ENCODE assay signal across 12 mouse cellular contexts in the genomic region with DNA sequence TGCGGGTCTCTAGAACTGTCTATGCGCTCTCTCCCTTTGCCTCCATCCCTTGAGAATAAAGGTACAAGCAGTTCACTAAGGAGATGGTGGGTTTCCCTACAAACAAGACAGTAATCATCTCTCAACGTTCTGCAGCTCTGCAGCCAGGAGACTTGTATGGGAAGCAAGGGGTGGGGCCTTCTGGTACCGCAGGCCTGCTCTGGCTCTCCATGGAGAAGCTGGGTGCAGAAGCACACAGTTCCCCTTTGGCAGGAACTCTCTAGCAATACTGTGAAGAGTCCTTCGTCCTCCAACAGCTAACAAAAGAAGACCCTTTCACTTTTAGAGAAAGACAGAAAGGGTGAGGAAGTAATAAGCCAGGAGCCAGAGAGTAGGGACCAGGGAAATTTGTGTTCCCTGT. TPM values are rescaled to one million over a fixed set of nuclear protein-coding genes. Genes with fewer than 3 reads are reported as not detected.
DNase-seq lines count a peak whose midpoint lies in the region; ATAC-seq lines count a peak whose summit lies in the region.
"Had no signal": no experiment of that assay in that cellular context is flagged by ENCODE, and none has a peak within 500 bp of the region (broad histone marks: within the 10 kb centered on the region; RNA-seq: fewer than 3 reads in every experiment).

No protein-coding gene starts in this region.

- ATAC-seq in limb, embryonic 12.5 days (ENCODE audit: insufficient number of reproducible peaks, insufficient read depth, low FRiP score, low TSS enrichment, low read depth), result no peak
- ATAC-seq in liver, embryonic 11.5 days (replicated peaks; ENCODE audit: low FRiP score), result no peak
- no peak for ATAC-seq in stomach, embryonic 15.5 days (ENCODE audit: insufficient read depth, low FRiP score, low read depth)
- ATAC-seq: forebrain, embryonic 16.5 days; Patski had no signal

- no peak overlapping the region for H3K4me2 ChIP-seq in limb, embryonic 12.5 days
- H3K4me2 ChIP-seq in liver, embryonic 11.5 days, result peak overlapping the region; percentile 17; the same call in 1 of the 2 replicates
- H3K4me2 ChIP-seq in stomach, embryonic 15.5 days, result 0 out of 2 replicates have a peak overlapping the region, but pooled peaks have one; percentile 11
- H3K4me2 ChIP-seq: hindbrain, embryonic 14.5 days had no signal

- H3K9ac ChIP-seq in limb, embryonic 12.5 days (replicated peaks), result no peak overlapping the region
- no peak overlapping the region for H3K9ac ChIP-seq in liver, embryonic 11.5 days (ENCODE audit: low read depth, low read length)
- H3K9ac ChIP-seq in stomach, embryonic 15.5 days, result no peak overlapping the region
- H3K9ac ChIP-seq: hindbrain, embryonic 14.5 days had no signal

- H3K27me3 ChIP-seq in limb, embryonic 12.5 days, result no peaks in the 10 kb centered on the region
- no peaks in the 10 kb centered on the region for H3K27me3 ChIP-seq in limb, embryonic 10.5 days (ENCODE audit: low read depth, poor library complexity, severe bottlenecking)
- no peaks in the 10 kb centered on the region for H3K27me3 ChIP-seq in liver, embryonic 11.5 days (replicated peaks; ENCODE audit: control insufficient read depth, insufficient read depth, low read length)
- no peaks in the 10 kb centered on the region for H3K27me3 ChIP-seq in stomach, embryonic 15.5 days (replicated peaks)
- H3K27me3 ChIP-seq: Patski had no signal

- H3K36me3 ChIP-seq in limb, embryonic 12.5 days, result no peaks in the 10 kb centered on the region
- H3K36me3 ChIP-seq in limb, embryonic 10.5 days, result 0 out of 2 replicates have a peak, but pooled peaks cover 5% of the 10 kb centered on the region
- no peaks in the 10 kb centered on the region for H3K36me3 ChIP-seq in liver, embryonic 11.5 days (ENCODE audit: control insufficient read depth, insufficient read depth, low read length)
- H3K36me3 ChIP-seq in stomach, embryonic 15.5 days, result no peaks in the 10 kb centered on the region; the same call in 1 of the 2 replicates
- H3K36me3 ChIP-seq: midbrain, embryonic 10.5 days had no signal

- peak overlapping the region; percentile 37; the same call in 1 of the 2 replicates for H3K27ac ChIP-seq in limb, embryonic 12.5 days
- H3K27ac ChIP-seq in limb, embryonic 10.5 days, result no peak overlapping the region
- H3K27ac ChIP-seq in liver, embryonic 11.5 days (ENCODE audit: low read depth, low read length), result 0 out of 2 replicates have a peak overlapping the region, but pooled peaks have one; percentile 7
- H3K27ac ChIP-seq in stomach, embryonic 15.5 days, result peak overlapping the region; percentile 31; the same call in 1 of the 2 replicates
- H3K27ac ChIP-seq: hindbrain, embryonic 14.5 days; midbrain, embryonic 10.5 days had no signal

- 61% methylated on average over 5 of the region's 5 CpGs for WGBS in limb, embryonic 12.5 days
- WGBS in limb, embryonic 10.5 days, result 66% methylated on average over 5 of the region's 5 CpGs
- 49% methylated on average over 5 of the region's 5 CpGs for WGBS in liver, embryonic 11.5 days
- 47% methylated on average over 5 of the region's 5 CpGs for WGBS in stomach, embryonic 15.5 days

- peaks cover 61% of the 10 kb centered on the region for H3K4me1 ChIP-seq in limb, embryonic 12.5 days (replicated peaks)
- peaks cover 68% of the 10 kb centered on the region for H3K4me1 ChIP-seq in limb, embryonic 10.5 days
- H3K4me1 ChIP-seq in liver, embryonic 11.5 days (replicated peaks; ENCODE audit: control insufficient read depth, insufficient read depth, low read length), result peaks cover 41% of the 10 kb centered on the region
- H3K4me1 ChIP-seq in stomach, embryonic 15.5 days, result peaks cover 29% of the 10 kb centered on the region

- peak; percentile 42 to 58 for DNase-seq in adrenal gland, postnatal 36 days
- DNase-seq in adrenal gland, adult 8-10 months, result no peak
- no peak for DNase-seq in limb, embryonic 10.5 days (ENCODE audit: low spot score)
- DNase-seq in liver, embryonic 11.5 days (ENCODE audit: low spot score), result no peak
- no peak for DNase-seq in thymus, postnatal 4 days
- DNase-seq in frontal cortex, postnatal 36 days (ENCODE audit: low spot score in 2 of 2), result no peak

- no peak overlapping the region for H3K4me3 ChIP-seq in limb, embryonic 12.5 days (replicated peaks)
- H3K4me3 ChIP-seq in limb, embryonic 10.5 days, result no peak overlapping the region
- no peak overlapping the region for H3K4me3 ChIP-seq in liver, embryonic 11.5 days (ENCODE audit: low read depth, low read length)
- H3K4me3 ChIP-seq in stomach, embryonic 15.5 days (replicated peaks), result no peak overlapping the region
- H3K4me3 ChIP-seq: midbrain, embryonic 10.5 days had no signal

- no peaks in the 10 kb centered on the region for H3K9me3 ChIP-seq in limb, embryonic 12.5 days
- H3K9me3 ChIP-seq in limb, embryonic 10.5 days (replicated peaks), result no peaks in the 10 kb centered on the region
- no peaks in the 10 kb centered on the region for H3K9me3 ChIP-seq in liver, embryonic 11.5 days (ENCODE audit: control insufficient read depth, low read length)
- H3K9me3 ChIP-seq in stomach, embryonic 15.5 days, result no peaks in the 10 kb centered on the region
- H3K9me3 ChIP-seq: midbrain, embryonic 10.5 days had no signal

RNA-seq across cellular contexts. Expression of gene Nfe2l2, which starts 8.1 kb away (rescaled TPM):
- total RNA-seq in adrenal gland, postnatal 36 days (2021), result 100 to 1,000 TPM; 120 to 130 TPM
- 100 to 1,000 TPM in 3 of 4 experiments, 10 to 100 TPM in 1; 93.7 to 115 (median 107) TPM for total RNA-seq in adrenal gland, adult 8-10 months (2022)
- polyA plus RNA-seq in limb, embryonic 12.5 days (2016; fragmentation: Nextera tagmentation; extraction: Ambion mirVana), result 31.3 and 31.8 TPM in 2 replicates
- 33.8 and 37.2 TPM in 2 replicates for polyA plus RNA-seq in limb, embryonic 10.5 days (2016; fragmentation: Nextera tagmentation; extraction: Ambion mirVana)
- polyA plus RNA-seq in liver, embryonic 11.5 days (2014; fragmentation: Nextera tagmentation; extraction: Ambion mirVana), result 69.6 and 77.5 TPM in 2 replicates
- 93.9 and 97.4 TPM in 2 replicates for polyA plus RNA-seq in stomach, embryonic 15.5 days (2015; fragmentation: Nextera tagmentation; extraction: Ambion mirVana)

RNA-seq across cellular contexts. Expression of gene Hnrnpa3, which starts 37.3 kb away (rescaled TPM):
- total RNA-seq in adrenal gland, postnatal 36 days (2021), result 100 to 1,000 TPM; 389 to 435 TPM
- 100 to 1,000 TPM; 269 to 378 (median 343) TPM for total RNA-seq in adrenal gland, adult 8-10 months (2022)
- polyA plus RNA-seq in limb, embryonic 12.5 days (2016; fragmentation: Nextera tagmentation; extraction: Ambion mirVana), result 393 and 427 TPM in 2 replicates
- polyA plus RNA-seq in limb, embryonic 10.5 days (2016; fragmentation: Nextera tagmentation; extraction: Ambion mirVana), result 352 and 369 TPM in 2 replicates
- polyA plus RNA-seq in liver, embryonic 11.5 days (2014; fragmentation: Nextera tagmentation; extraction: Ambion mirVana), result 222 and 234 TPM in 2 replicates
- 241 and 344 TPM in 2 replicates for polyA plus RNA-seq in stomach, embryonic 15.5 days (2015; fragmentation: Nextera tagmentation; extraction: Ambion mirVana)

Comparison
In these comparisons a context has a peak if more than half of its experiments do, and no peak if none do; other contexts are left out.
1. DNase-seq: peak in adrenal gland, postnatal 36 days (2 of 2); none in adrenal gland, adult 8-10 months (single experiment), limb, embryonic 10.5 days (single experiment), liver, embryonic 11.5 days (single experiment), thymus, postnatal 4 days (single experiment) and frontal cortex, postnatal 36 days (0 of 2).